Mouse (Mus musculus) MEL (cell line): ENCODE results near the gene Bicdl1. TPM values are rescaled to one million over a fixed set of nuclear protein-coding genes. Genes with fewer than 3 reads are reported as not detected.

Source experiments
- DNase-seq: peaks from one replicate; pipeline ENCODE4 v3.0.0; 2011; ENCODE audit warnings: low read depth, low spot score
- H3K27ac ChIP-seq: 2 replicates; pipeline ENCODE4 v1.5.1; 2012; ENCODE audit warnings: low read depth, mild to moderate bottlenecking, control low read depth, low read length, moderate library complexity; ENCODE audit not compliant: control insufficient read depth
- H3K27me3 ChIP-seq, 2 experiments: fragments of 150-350 bp in 1 of 2; sonication (generic) in 1 of 2; 2 replicates each; pipeline ENCODE4 v1.6.1; 2012; ENCODE audit warnings: low read length in 2 of 2, mild to moderate bottlenecking in 2 of 2, improper control_type of control experiment in 1 of 2, moderate library complexity in 1 of 2; ENCODE audit not compliant: insufficient read depth in 2 of 2, control insufficient read depth in 1 of 2
- H3K36me3 ChIP-seq, 2 experiments: 2 replicates each; pipeline ENCODE4 v1.6.1; 2012 to 2014; ENCODE audit warnings: low read length in 2 of 2, improper control_type of control experiment in 1 of 2, inconsistent platforms in 1 of 2, mild to moderate bottlenecking in 1 of 2; ENCODE audit not compliant: insufficient read depth in 2 of 2, control insufficient read depth in 1 of 2
- H3K4me1 ChIP-seq, 2 experiments: fragments of 150-350 bp in 1 of 2; sonication (generic) in 1 of 2; 2 replicates each; pipeline ENCODE4 v1.6.1; 2012; ENCODE audit warnings: low read length in 2 of 2, improper control_type of control experiment in 1 of 2, mild to moderate bottlenecking in 1 of 2; ENCODE audit not compliant: insufficient read depth in 2 of 2, control insufficient read depth in 1 of 2
- H3K4me3 ChIP-seq, 2 experiments: fragments of 150-350 bp in 1 of 2; sonication (generic) in 1 of 2; 2 replicates each; pipeline ENCODE4 v1.5.1; 2012; ENCODE audit warnings: low read depth in 2 of 2, low read length in 2 of 2, mild to moderate bottlenecking in 2 of 2, moderate library complexity in 2 of 2, control low read depth in 1 of 2, improper control_type of control experiment in 1 of 2; ENCODE audit not compliant: control insufficient read depth in 1 of 2, insufficient read depth in 1 of 2
- H3K79me2 ChIP-seq: 2 replicates; pipeline ENCODE4 v1.6.1; 2012; ENCODE audit warnings: mild to moderate bottlenecking, low read length, moderate library complexity; ENCODE audit not compliant: control insufficient read depth, poor library complexity, insufficient read depth
- H3K9ac ChIP-seq: 2 replicates; pipeline ENCODE4 v1.6.1; 2012; ENCODE audit warnings: low read depth, mild to moderate bottlenecking, control low read depth, low read length, moderate library complexity; ENCODE audit not compliant: control insufficient read depth, poor library complexity, severe bottlenecking
- H3K9me3 ChIP-seq: fragments of 150-350 bp; sonication (generic); replicated peaks from 2 replicates; pipeline ENCODE4 v1.6.1; 2012; ENCODE audit warnings: mild to moderate bottlenecking, low read length, improper control_type of control experiment, moderate library complexity; ENCODE audit not compliant: insufficient read depth
- BHLHE40 ChIP-seq: IDR thresholded peaks from 2 replicates; pipeline ENCODE4 v1.6.1; 2012; ENCODE audit warnings: low read depth, mild to moderate bottlenecking, inconsistent platforms, low read length, improper control_type of control experiment, borderline replicate concordance
- CHD2 ChIP-seq: IDR thresholded peaks from 2 replicates; pipeline ENCODE4 v1.6.1; 2011; ENCODE audit warnings: low read length, improper control_type of control experiment
- CTCF ChIP-seq, 3 experiments: IDR thresholded peaks in 2 of 3; conservative IDR thresholded peaks in 1 of 3; 2 replicates each; pipeline ENCODE4 v1.5.1; 2011 to 2012; ENCODE audit warnings: low read length in 3 of 3, low read depth in 2 of 3, mild to moderate bottlenecking in 2 of 3, improper control_type of control experiment in 1 of 3, inconsistent platforms in 1 of 3, mixed read lengths in 1 of 3, moderate library complexity in 1 of 3; ENCODE audit not compliant: control insufficient read depth in 1 of 3, insufficient read depth in 1 of 3, poor library complexity in 1 of 3, severe bottlenecking in 1 of 3
- ETS1 ChIP-seq: IDR thresholded peaks from 2 replicates; pipeline ENCODE4 v1.6.1; 2012; ENCODE audit warnings: low read depth, mild to moderate bottlenecking, inconsistent platforms, low read length, improper control_type of control experiment, moderate library complexity
- GABPA ChIP-seq: IDR thresholded peaks from 2 replicates; pipeline ENCODE4 v1.6.1; 2012; ENCODE audit warnings: low read depth, mild to moderate bottlenecking, inconsistent platforms, low read length, improper control_type of control experiment, moderate library complexity
- GATA1 ChIP-seq: IDR thresholded peaks from 2 replicates; pipeline ENCODE4 v1.6.1; 2011; ENCODE audit warnings: low read depth, low read length, improper control_type of control experiment
- HCFC1 ChIP-seq: IDR thresholded peaks from 2 replicates; pipeline ENCODE4 v1.6.1; 2012; ENCODE audit warnings: low read depth, mild to moderate bottlenecking, inconsistent platforms, low read length, improper control_type of control experiment, moderate library complexity
- KAT2A ChIP-seq: conservative IDR thresholded peaks from 2 replicates; pipeline ENCODE4 v1.6.1; 2012; ENCODE audit warnings: low read depth, low read length, improper control_type of control experiment, inconsistent platforms
- MAX ChIP-seq: IDR thresholded peaks from 2 replicates; pipeline ENCODE4 v1.6.1; 2011; ENCODE audit warnings: low read length, improper control_type of control experiment
- MAZ ChIP-seq: IDR thresholded peaks from 2 replicates; pipeline ENCODE4 v1.6.1; 2012; ENCODE audit warnings: low read depth, mild to moderate bottlenecking, inconsistent platforms, low read length, improper control_type of control experiment
- MXI1 ChIP-seq: IDR thresholded peaks from 2 replicates; pipeline ENCODE4 v1.6.1; 2011; ENCODE audit warnings: mild to moderate bottlenecking, low read depth, low read length, improper control_type of control experiment
- MYB ChIP-seq: IDR thresholded peaks from 2 replicates; pipeline ENCODE4 v1.6.1; 2011; ENCODE audit warnings: mild to moderate bottlenecking, low read depth, low read length, improper control_type of control experiment
- MYC ChIP-seq: IDR thresholded peaks from 2 replicates; pipeline ENCODE4 v1.6.1; 2011; ENCODE audit warnings: low read depth, mild to moderate bottlenecking, low read length, improper control_type of control experiment, moderate library complexity
- POLR2A ChIP-seq, 2 experiments: IDR thresholded peaks; 2 replicates each; pipeline ENCODE4 v1.6.1; 2011 to 2012; ENCODE audit warnings: low read length in 2 of 2, mild to moderate bottlenecking in 2 of 2, control low read depth in 1 of 2, improper control_type of control experiment in 1 of 2, low read depth in 1 of 2, moderate library complexity in 1 of 2; ENCODE audit not compliant: control insufficient read depth in 1 of 2, insufficient read depth in 1 of 2, poor library complexity in 1 of 2
- POLR2AphosphoS2 ChIP-seq: IDR thresholded peaks from 2 replicates; pipeline ENCODE4 v1.6.1; 2011; ENCODE audit warnings: low read length, improper control_type of control experiment
- RAD21 ChIP-seq: IDR thresholded peaks from 2 replicates; pipeline ENCODE4 v1.6.1; 2011; ENCODE audit warnings: mild to moderate bottlenecking, low read depth, low read length, improper control_type of control experiment
- SIN3A ChIP-seq: IDR thresholded peaks from 2 replicates; pipeline ENCODE4 v1.6.1; 2012; ENCODE audit warnings: low read length, improper control_type of control experiment, inconsistent platforms
- SMC3 ChIP-seq: IDR thresholded peaks from 2 replicates; pipeline ENCODE4 v1.6.1; 2011; ENCODE audit warnings: low read depth, low read length, improper control_type of control experiment
- TAL1 ChIP-seq: IDR thresholded peaks from 2 replicates; pipeline ENCODE4 v1.6.1; 2012; ENCODE audit warnings: mild to moderate bottlenecking, inconsistent platforms, low read length, moderate library complexity, mixed read lengths
- UBTF ChIP-seq: IDR thresholded peaks from 2 replicates; pipeline ENCODE4 v1.6.1; 2012; ENCODE audit warnings: low read depth, mild to moderate bottlenecking, inconsistent platforms, low read length, improper control_type of control experiment, moderate library complexity, borderline replicate concordance; ENCODE audit not compliant: insufficient read depth
- ZKSCAN1 ChIP-seq: IDR thresholded peaks from 2 replicates; pipeline ENCODE4 v1.6.1; 2012; ENCODE audit warnings: low read depth, mild to moderate bottlenecking, inconsistent platforms, low read length, improper control_type of control experiment, moderate library complexity
- polyA plus RNA-seq, 2 experiments: library from polyadenylated mRNA; stranded (reverse) in 1 of 2; unstranded in 1 of 2; fragments of >175 nt in 1 of 2; fragments of >200 nt in 1 of 2; gene quantifications; 2 replicates each; pipeline versions ENCODE4 v1.2.1 to v1.2.4; 2012; ENCODE audit warnings: low replicate concordance in 2 of 2, low read depth in 1 of 2; ENCODE audit not compliant: insufficient read length in 2 of 2, insufficient read depth in 1 of 2, missing spikeins in 1 of 2
- total RNA-seq: library from RNA; depleted of rRNA; stranded (reverse); fragments of 300-350 nt; gene quantifications from 2 replicates; pipeline ENCODE4 v1.2.3, GENCODE M21; 2012

Gene Bicdl1
- total and polyA plus RNA-seq, 3 experiments: 3.5 to 13.4 TPM; not detected in 1

DNA sequence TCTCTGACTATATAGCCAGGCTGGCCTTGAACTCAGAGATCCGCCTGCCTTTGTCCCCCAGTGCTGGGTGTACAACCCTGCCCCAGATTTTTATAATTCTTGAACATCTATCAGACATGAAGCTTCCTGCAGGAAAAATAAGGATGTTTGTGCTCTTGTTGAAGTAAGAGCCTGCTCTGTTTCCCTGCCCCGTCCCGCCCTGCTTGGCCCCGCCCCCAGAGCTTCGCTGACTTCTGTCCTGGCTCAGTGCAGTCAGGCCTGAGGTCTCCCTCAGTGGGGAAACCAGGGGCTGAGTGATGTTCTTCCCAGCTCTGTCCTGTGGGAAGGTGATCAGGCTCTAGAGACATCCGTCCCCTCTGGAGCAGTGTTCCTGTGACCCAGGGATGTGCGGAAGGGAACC is 108.7 kb downstream of the Bicdl1 start:
- Histone ChIP-seq H3K4me3 (no peak overlapping the region), H3K9ac (no peak overlapping the region), H3K9me3 (no peaks in the 10 kb centered on the region), H3K27me3 (no peaks in the 10 kb centered on the region), H3K27ac (no peak overlapping the region), H3K36me3 (peaks cover 1 to 24% of the 10 kb centered on the region in 2 experiments; a peak in 3 of 4 replicates), H3K4me1 (peaks cover 14 to 26% of the 10 kb centered on the region in 2 experiments), H3K79me2 (no peaks in the 10 kb centered on the region)
- DNase-seq: peak; percentile 35
- no peak for TF ChIP-seq BHLHE40
- no peak for TF ChIP-seq POLR2AphosphoS2
- no peak for TF ChIP-seq MXI1
- TF ChIP-seq KAT2A: no peak
- no peak for TF ChIP-seq MAZ
- no peak for TF ChIP-seq POLR2A (IDR thresholded peaks at IDR 0.05; ENCODE audit: control insufficient read depth in 1 of 2, insufficient read depth in 1 of 2, low read depth in 1 of 2, low read length in 2 of 2, poor library complexity in 1 of 2)
- TF ChIP-seq CHD2: no peak
- TF ChIP-seq SIN3A: no peak
- TF ChIP-seq UBTF: no peak

DNA sequence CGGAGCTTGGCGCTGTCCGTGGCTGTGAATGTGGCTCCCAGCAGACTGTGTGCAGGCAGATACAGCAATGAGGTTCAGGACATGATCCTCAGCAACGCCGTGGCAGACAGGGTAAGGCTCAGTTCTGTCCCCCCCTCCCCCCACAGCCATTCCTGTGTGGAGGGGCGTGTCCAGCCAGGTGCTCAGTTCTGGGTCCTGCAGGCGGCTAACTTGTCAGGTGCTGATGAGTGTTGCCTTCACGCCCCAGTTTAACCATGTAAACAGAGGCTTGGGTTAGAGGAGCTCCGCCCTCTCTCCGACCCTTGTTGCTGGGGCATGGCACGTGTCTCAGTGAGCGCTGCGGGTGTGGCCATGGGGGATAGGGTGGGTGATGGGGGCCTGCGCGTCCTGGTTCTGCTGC is 111.7 kb downstream of the Bicdl1 start:
- no peak for DNase-seq
- TF ChIP-seq MYB (no peak), MXI1 (no peak), KAT2A (no peak), POLR2A (IDR thresholded peaks at IDR 0.05; ENCODE audit: control insufficient read depth in 1 of 2, insufficient read depth in 1 of 2, low read depth in 1 of 2, low read length in 2 of 2, poor library complexity in 1 of 2) (no peak)
- H3K36me3 ChIP-seq: peaks cover 8 to 14% of the 10 kb centered on the region in 2 experiments
- no peak overlapping the region for H3K27ac ChIP-seq
- H3K4me1 ChIP-seq: peaks cover 6 to 12% of the 10 kb centered on the region in 2 experiments; a peak in 3 of 4 replicates
- H3K9ac ChIP-seq: no peak overlapping the region
- H3K79me2 ChIP-seq: no peaks in the 10 kb centered on the region
- H3K4me3 ChIP-seq: no peak overlapping the region
- H3K27me3 ChIP-seq: no peaks in the 10 kb centered on the region
- H3K9me3 ChIP-seq: no peaks in the 10 kb centered on the region

GRCm38 (mm10) chr5:115614948-115615347 is 116.5 kb downstream of the Bicdl1 start:
- H3K27ac ChIP-seq: no peak overlapping the region
- TF ChIP-seq HCFC1 (no peak), ZKSCAN1 (no peak), KAT2A (no peak), CTCF (IDR thresholded peaks at IDR 0.05 in 2 of 3, conservative IDR thresholded peaks at IDR 0.05 in 1 of 3; ENCODE audit: control insufficient read depth in 1 of 3, insufficient read depth in 1 of 3, low read depth in 2 of 3, low read length in 3 of 3, poor library complexity in 1 of 3, severe bottlenecking in 1 of 3) (peak; percentile 66 to 84 (median 81)), GATA1 (no peak), POLR2AphosphoS2 (no peak), ETS1 (no peak), CHD2 (no peak), BHLHE40 (no peak), GABPA (no peak), MYC (no peak), TAL1 (no peak), RAD21 (peak; percentile 16; the same call in 1 of the 2 replicates), MAX (no peak), SMC3 (peak; percentile 36)
- no peak overlapping the region for H3K9ac ChIP-seq
- no peaks in the 10 kb centered on the region for H3K27me3 ChIP-seq
- peaks cover 0 to 11% of the 10 kb centered on the region in 2 experiments; a peak in 2 of 4 replicates for H3K36me3 ChIP-seq
- no peaks in the 10 kb centered on the region for H3K4me1 ChIP-seq
- H3K79me2 ChIP-seq: no peaks in the 10 kb centered on the region
- no peak overlapping the region for H3K4me3 ChIP-seq
- peak; percentile 61 for DNase-seq
- no peaks in the 10 kb centered on the region for H3K9me3 ChIP-seq
